Mouse (Mus musculus) yolk sac, embryonic 10.5 days (tissue): ENCODE measurements around the gene Ggt6.

Experiments used
- DNase-seq: peaks from one replicate; pipeline ENCODE4 v3.0.0-alpha.2; 2017; ENCODE audit warnings: low spot score

Ggt6 gene

GRCm38 (mm10) chr11:72440597-72440964 is 5.3 kb downstream of the Ggt6 start:
- peak; percentile 43 for DNase-seq

- peak; percentile 97 for DNase-seq
Measured at GRCm38 (mm10) chr11:72440965-72441664, 5.8 kb downstream of the Ggt6 start, which contains the start of gene Mybbp1a. TSS of gene Mybbp1a (plus strand) at chr11:72441355.

GRCm38 (mm10) chr11:72446311-72447105 is 11.2 kb downstream of the Ggt6 start:
- DNase-seq: no peak

- no peak for DNase-seq
Measured at GRCm38 (mm10) chr11:72447475-72447874, 12.1 kb downstream of the Ggt6 start.

GRCm38 (mm10) chr11:72452140-72452665 is 16.9 kb downstream of the Ggt6 start:
- DNase-seq: no peak

- DNase-seq: no peak
Measured at GRCm38 (mm10) chr11:72453105-72453953, 18.0 kb downstream of the Ggt6 start.

GRCm38 (mm10) chr11:72455694-72456093 is 20.4 kb downstream of the Ggt6 start:
- no peak for DNase-seq

- DNase-seq: peak; percentile 58
Measured at GRCm38 (mm10) chr11:72457995-72458496, 22.7 kb downstream of the Ggt6 start.

GRCm38 (mm10) chr11:72458502-72458901 is 23.2 kb downstream of the Ggt6 start:
- no peak for DNase-seq

- DNase-seq: no peak
Measured at GRCm38 (mm10) chr11:72461500-72461981, 26.2 kb downstream of the Ggt6 start.

- DNase-seq: no peak
Measured at GRCm38 (mm10) chr11:72464821-72465220, 29.5 kb downstream of the Ggt6 start.

GRCm38 (mm10) chr11:72465978-72466693 is 30.8 kb downstream of the Ggt6 start:
- DNase-seq: no peak

GRCm38 (mm10) chr11:72466694-72467507 is 31.6 kb downstream of the Ggt6 start:
- DNase-seq: peak; percentile 76

GRCm38 (mm10) chr11:72468525-72468924 is 33.2 kb downstream of the Ggt6 start:
- no peak for DNase-seq

GRCm38 (mm10) chr11:72469217-72469616 is 33.9 kb downstream of the Ggt6 start:
- DNase-seq: peak; percentile 50

GRCm38 (mm10) chr11:72470004-72470403 is 34.7 kb downstream of the Ggt6 start:
- no peak for DNase-seq

GRCm38 (mm10) chr11:72471381-72471780 is 36.1 kb downstream of the Ggt6 start:
- DNase-seq: no peak

GRCm38 (mm10) chr11:72473540-72473939 is 38.2 kb downstream of the Ggt6 start:
- DNase-seq: no peak

- DNase-seq: peak; percentile 84
Measured at GRCm38 (mm10) chr11:72474926-72475325, 39.6 kb downstream of the Ggt6 start.

GRCm38 (mm10) chr11:72475408-72475807 is 40.1 kb downstream of the Ggt6 start:
- DNase-seq: peak; percentile 67
